Mouse (Mus musculus): Measurements from ENCODE around the gene Nsd2.
"Not testable (repeated sequence)": the region's sequence is repeated elsewhere in the genome, so short reads cannot be mapped to it uniquely, and the experiment has no call there.

The Nsd2 gene

GRCm38 (mm10) chr5:33851466-33851865 lies 30.9 kb downstream of the Nsd2 start:
- DNase-seq (ENCODE audit: extremely low spot score), result no peak

DNA sequence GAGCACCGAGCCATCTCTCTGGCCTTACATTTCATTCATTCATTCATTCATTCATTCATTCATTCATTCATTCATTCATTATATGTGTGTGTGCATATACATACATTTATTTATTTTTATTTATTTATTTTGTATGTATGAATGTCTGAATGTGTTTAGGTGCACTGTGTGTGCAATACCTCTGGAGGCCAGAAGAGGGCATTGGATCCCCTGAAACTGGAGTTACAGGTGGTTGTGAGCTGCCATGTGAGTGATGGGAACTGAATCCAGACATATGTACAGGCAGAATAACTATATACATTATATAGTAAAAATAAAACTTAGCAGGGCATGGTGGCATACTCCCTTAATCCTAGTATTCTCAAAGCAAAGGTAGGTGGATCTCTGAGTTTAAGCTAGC lies 32.6 kb downstream of the Nsd2 start:
- no peak for DNase-seq (ENCODE audit: extremely low spot score)

- no peak for DNase-seq (ENCODE audit: extremely low spot score)
Observed at GRCm38 (mm10) chr5:33854019-33854418, 33.5 kb downstream of the Nsd2 start.

DNA sequence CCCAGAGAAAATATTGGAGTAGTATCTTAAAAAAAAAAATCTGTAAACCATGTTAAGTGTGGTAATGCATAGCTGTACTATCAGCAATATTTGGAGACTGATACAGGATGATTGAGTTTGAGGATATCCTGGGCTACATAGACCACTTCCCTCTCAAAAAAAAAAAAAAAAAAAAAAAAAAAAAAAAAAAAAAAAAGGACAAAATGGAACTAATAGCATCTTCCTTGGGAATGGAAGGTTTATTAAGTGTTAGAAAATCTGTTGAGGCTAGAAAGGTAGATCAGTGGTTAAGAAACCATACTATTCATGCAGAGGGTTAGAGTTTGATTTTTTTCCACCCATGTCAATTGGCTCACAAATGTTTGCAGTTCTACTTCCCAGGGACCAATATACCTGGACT lies 37.2 kb downstream of the Nsd2 start:
- no peak for DNase-seq (ENCODE audit: extremely low spot score)

DNA sequence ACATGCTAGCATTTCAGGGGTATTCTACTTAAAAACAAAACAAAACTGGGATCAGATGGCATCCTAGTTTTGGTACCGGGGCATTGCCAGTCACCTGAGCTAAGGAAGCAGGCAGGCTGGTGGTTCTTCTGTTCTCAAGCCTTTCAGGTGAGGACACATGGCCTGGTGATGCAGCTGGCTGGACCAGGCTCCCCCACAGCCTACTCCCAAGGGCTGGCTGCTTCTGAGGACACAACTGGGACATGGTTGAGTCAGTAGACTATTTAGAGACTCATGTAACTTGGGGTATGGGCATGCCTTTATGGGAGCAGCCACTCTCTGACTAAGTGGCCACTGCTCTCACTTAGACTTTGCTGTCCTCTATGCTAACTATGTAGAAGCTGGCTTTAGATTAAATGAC lies 54.9 kb downstream of the Nsd2 start:
- no peak for DNase-seq (ENCODE audit: extremely low spot score)

- no peak for DNase-seq (ENCODE audit: extremely low spot score)
Observed at GRCm38 (mm10) chr5:33881118-33881517, 60.6 kb downstream of the Nsd2 start.

GRCm38 (mm10) chr5:33893406-33893805 lies 72.9 kb downstream of the Nsd2 start:
- no peak for DNase-seq (ENCODE audit: extremely low spot score)

GRCm38 (mm10) chr5:33895116-33895515 lies 74.6 kb downstream of the Nsd2 start:
- DNase-seq (ENCODE audit: extremely low spot score), result no peak

DNA sequence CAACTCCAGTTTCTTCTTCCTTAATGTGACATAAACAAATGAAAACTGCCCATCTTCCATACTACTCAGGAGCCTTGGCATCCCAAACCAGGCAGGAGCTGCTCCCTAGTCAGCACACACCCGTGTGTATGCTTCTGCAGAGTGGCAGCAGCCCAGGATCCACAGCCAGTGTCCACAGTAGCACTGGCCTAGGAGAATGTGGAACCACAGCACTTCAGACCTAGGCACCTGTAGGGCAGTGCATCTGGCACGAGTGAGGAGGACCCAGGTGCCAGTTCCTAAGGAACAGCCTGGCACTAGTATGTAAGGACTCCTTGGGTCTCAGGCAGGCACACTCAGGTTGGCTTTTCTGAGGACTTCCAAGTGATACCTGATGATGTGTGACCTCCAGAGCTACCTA lies 76.6 kb downstream of the Nsd2 start:
- DNase-seq (ENCODE audit: extremely low spot score), result no peak

- no peak for DNase-seq (ENCODE audit: extremely low spot score)
Observed at GRCm38 (mm10) chr5:33898671-33899070, 78.1 kb downstream of the Nsd2 start.

GRCm38 (mm10) chr5:33899245-33899644 lies 78.7 kb downstream of the Nsd2 start:
- no peak for DNase-seq (ENCODE audit: extremely low spot score)

DNA sequence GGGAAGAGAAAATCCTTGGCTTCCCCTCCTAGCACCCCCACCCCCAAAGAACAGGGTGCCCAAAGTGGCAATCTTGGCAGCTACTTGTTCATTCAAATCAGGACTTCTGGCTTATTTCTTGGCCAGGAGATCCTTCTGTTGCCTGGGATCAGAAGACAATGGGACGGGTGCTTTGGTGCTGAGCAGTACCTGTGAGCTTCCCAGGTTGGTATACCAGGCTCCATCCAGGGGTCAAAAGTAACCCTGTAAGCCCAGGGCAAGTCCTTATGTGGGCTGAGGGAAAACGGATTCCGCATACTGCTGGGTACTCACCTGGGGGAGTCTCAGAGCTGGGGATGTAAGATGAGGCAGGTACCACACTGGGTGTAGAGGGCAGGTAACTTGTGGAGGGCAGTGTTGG lies 79.6 kb downstream of the Nsd2 start:
- DNase-seq (ENCODE audit: extremely low spot score), result no peak

- DNase-seq (ENCODE audit: extremely low spot score), result no peak
Observed at GRCm38 (mm10) chr5:33900701-33901263, 80.3 kb downstream of the Nsd2 start.

GRCm38 (mm10) chr5:33901278-33901677 lies 80.8 kb downstream of the Nsd2 start:
- no peak for DNase-seq (ENCODE audit: extremely low spot score)

DNA sequence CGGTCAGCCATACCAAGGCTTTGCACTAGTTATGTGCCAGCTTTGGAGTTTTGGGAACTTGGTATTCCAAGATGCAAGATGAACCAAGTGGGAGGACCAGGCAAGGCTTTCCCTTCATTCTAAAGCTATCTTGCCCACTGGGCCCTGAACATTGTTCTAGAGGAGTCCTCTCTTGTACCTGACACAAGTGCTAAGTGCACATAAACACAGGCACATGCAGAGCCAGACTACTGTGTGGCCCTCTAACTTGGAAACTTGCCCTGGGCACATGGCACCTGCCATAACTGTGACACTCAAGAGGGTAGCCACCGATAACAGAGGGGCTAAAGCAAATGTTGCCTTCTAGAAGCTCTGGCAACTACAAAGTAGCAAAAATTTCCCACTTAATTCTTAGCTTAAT lies 82.2 kb downstream of the Nsd2 start:
- no peak for DNase-seq (ENCODE audit: extremely low spot score)

DNA sequence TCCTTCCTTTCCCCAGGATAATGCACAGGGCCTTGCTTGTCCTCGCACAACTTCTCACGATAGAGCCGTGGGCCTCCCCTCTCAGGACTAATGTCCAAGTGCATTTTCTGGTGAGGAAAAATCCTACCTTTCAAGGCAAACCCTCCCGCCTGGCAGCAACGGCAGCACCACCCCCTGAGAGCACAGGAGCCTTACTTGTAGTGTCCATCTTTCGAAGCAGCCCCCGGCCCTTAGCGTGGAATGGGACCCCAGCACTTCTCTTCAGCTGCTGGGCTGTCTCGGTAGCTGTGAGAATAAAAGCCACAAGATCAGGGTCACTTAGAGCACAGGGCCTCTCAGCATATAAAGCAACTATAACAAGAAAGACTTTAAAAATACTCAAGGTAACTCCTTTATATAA lies 82.7 kb downstream of the Nsd2 start:
- no peak for DNase-seq (ENCODE audit: extremely low spot score)

GRCm38 (mm10) chr5:33915031-33915430 lies 94.5 kb downstream of the Nsd2 start:
- DNase-seq (ENCODE audit: extremely low spot score), result not testable (repeated sequence)

DNA sequence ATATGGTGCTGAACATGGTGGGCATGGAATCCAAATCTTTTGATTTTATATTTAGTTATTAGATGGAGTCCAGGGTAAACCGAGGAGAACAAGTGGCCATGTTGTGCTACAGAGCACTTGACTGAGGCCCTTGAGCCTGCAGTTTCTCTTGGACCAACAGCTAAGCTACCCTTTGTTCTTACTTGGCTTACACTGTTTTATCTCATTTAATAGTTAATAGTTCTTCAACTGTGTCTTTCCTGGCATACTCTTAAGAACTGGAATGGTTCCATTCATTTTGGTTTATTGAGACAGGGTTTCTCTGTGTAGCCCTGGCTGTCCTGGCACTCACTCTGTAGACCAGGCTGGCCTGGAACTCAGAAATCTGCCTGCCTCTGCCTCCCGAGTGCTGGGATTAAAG lies 96.1 kb downstream of the Nsd2 start:
- DNase-seq (ENCODE audit: extremely low spot score), result not testable (repeated sequence)

- DNase-seq (ENCODE audit: extremely low spot score), result no peak
Observed at GRCm38 (mm10) chr5:33919466-33919865, 98.9 kb downstream of the Nsd2 start.

GRCm38 (mm10) chr5:33920037-33920436 lies 99.5 kb downstream of the Nsd2 start:
- no peak for DNase-seq (ENCODE audit: extremely low spot score)

DNA sequence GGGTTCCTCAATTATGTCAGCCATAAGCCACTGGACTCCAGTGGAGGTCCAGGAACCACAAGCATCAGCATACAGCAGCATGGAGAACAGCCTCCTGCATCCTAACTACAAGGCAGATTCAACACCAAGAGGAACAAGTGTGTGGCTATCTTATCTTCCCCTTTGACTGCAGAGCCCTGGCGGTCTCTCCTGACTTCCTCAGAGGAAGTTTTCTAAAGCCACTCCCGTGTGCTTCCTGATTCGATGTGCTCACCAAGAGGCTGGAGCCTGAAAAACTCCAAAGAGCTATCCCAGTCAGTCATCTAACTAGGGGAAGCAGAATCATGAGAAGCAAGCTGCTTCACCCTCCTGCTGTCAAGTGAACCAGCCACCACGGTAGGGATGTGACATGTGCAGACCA lies 100.4 kb downstream of the Nsd2 start:
- DNase-seq (ENCODE audit: extremely low spot score), result no peak

GRCm38 (mm10) chr5:33921486-33922235 lies 101.1 kb downstream of the Nsd2 start:
- DNase-seq (ENCODE audit: extremely low spot score), result no peak

- DNase-seq (ENCODE audit: extremely low spot score), result no peak
Observed at GRCm38 (mm10) chr5:33922566-33922965, 102.0 kb downstream of the Nsd2 start.

GRCm38 (mm10) chr5:33926170-33926569 lies 105.6 kb downstream of the Nsd2 start:
- DNase-seq (ENCODE audit: extremely low spot score), result no peak

All from embryo, embryonic 9.5 days (tissue).